Mouse (Mus musculus): Measurements from ENCODE around the gene Adgre1. TPM values are rescaled to one million over a fixed set of nuclear protein-coding genes. Genes with fewer than 3 reads are reported as not detected.

Adgre1 gene
- 1.1 TPM for polyA plus RNA-seq (2017; shearing (Covaris generic))

DNA sequence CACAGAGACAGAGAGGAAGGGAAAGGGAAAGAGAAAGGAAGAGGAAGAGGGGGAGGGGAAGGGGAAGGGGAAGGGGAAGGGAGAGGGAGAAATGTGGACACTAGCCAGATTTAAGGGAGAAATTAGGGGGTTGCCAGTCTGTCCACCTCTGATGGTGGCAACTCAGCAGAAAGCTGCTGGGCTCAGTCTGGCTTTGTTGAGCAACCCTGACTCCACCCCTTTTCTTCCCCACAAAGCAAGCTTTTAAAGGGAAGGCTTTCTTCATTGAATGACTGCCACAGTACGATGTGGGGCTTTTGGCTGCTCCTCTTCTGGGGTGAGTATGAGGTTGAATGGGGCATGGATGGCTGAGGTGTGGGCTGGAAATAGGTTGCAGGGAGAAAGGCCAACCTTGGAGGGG, at the start of gene Adgre1:
TSS of gene Adgre1 (plus strand) at position 251 of the 400 bp plus-strand sequence.

Other genes starting within 250 kb of the Adgre1 start
- gene Cd70, start 208.9 kb upstream of the Adgre1 start, polyA plus RNA-seq (2017; shearing (Covaris generic)): 0.72 TPM
- gene Tnfsf14, start 164.5 kb upstream of the Adgre1 start, polyA plus RNA-seq (2017; shearing (Covaris generic)): 3.4 TPM
- 0.56 TPM for gene C3, start 130.6 kb upstream of the Adgre1 start, polyA plus RNA-seq (2017; shearing (Covaris generic))
- gene Gpr108, start 110.2 kb upstream of the Adgre1 start, polyA plus RNA-seq (2017; shearing (Covaris generic)): 82.5 TPM
- gene Trip10, start 109.2 kb upstream of the Adgre1 start, polyA plus RNA-seq (2017; shearing (Covaris generic)): 4.9 TPM
- gene Vav1, start 79.6 kb upstream of the Adgre1 start, polyA plus RNA-seq (2017; shearing (Covaris generic)): 217 TPM
- 0.04 TPM for gene Vmn2r120, start 186.8 kb downstream of the Adgre1 start, polyA plus RNA-seq (2017; shearing (Covaris generic))

Data from CD4-positive, CD25-positive, alpha-beta regulatory T cell (primary cell).